In genomic region chr4:126102061-126102841, GRCm38 (mm10) we compare ENCODE assay signal across 8 mouse cellular contexts. TPM values are rescaled to one million over a fixed set of nuclear protein-coding genes. Genes with fewer than 3 reads are reported as not detected.
DNase-seq lines count a peak whose midpoint lies in the region; ATAC-seq lines count a peak whose summit lies in the region.

No protein-coding gene starts in this region.

- H3K27ac ChIP-seq in limb, embryonic 12.5 days = no peak overlapping the region
- H3K27ac ChIP-seq in midbrain, embryonic 13.5 days = peak overlapping the region; percentile 82; the same call in 1 of the 2 replicates

- ATAC-seq in limb, embryonic 12.5 days (ENCODE audit: insufficient number of reproducible peaks, insufficient read depth, low FRiP score, low TSS enrichment, low read depth) = no peak
- ATAC-seq in midbrain, embryonic 13.5 days = no peak

- H3K4me2 ChIP-seq in limb, embryonic 12.5 days = peak overlapping the region; percentile 96
- peak overlapping the region; percentile 98 for H3K4me2 ChIP-seq in midbrain, embryonic 13.5 days (replicated peaks)

- peaks cover 27% of the 10 kb centered on the region for H3K4me1 ChIP-seq in limb, embryonic 12.5 days (replicated peaks)
- peaks cover 56% of the 10 kb centered on the region for H3K4me1 ChIP-seq in midbrain, embryonic 13.5 days (replicated peaks)

- WGBS in limb, embryonic 12.5 days = 47% methylated on average over 7 of the region's 7 CpGs
- WGBS in midbrain, embryonic 13.5 days = 42% methylated on average over 7 of the region's 7 CpGs

- intact Hi-C loops in heart, postnatal 10 days (cut with DNase I) = no loop called here

- no peak overlapping the region for H3K4me3 ChIP-seq in limb, embryonic 12.5 days (replicated peaks)
- no peak overlapping the region for H3K4me3 ChIP-seq in midbrain, embryonic 13.5 days (replicated peaks)

- H3K36me3 ChIP-seq in limb, embryonic 12.5 days = peaks cover 16% of the 10 kb centered on the region; the same call in 1 of the 2 replicates
- H3K36me3 ChIP-seq in midbrain, embryonic 13.5 days = peaks cover 9% of the 10 kb centered on the region; the same call in 1 of the 2 replicates

- H3K27me3 ChIP-seq in limb, embryonic 12.5 days = 0 out of 2 replicates have a peak, but pooled peaks cover 3% of the 10 kb centered on the region
- no peaks in the 10 kb centered on the region for H3K27me3 ChIP-seq in midbrain, embryonic 13.5 days

- peak; percentile 28 for DNase-seq in adrenal gland, postnatal 14 days
- no peak for DNase-seq in adrenal gland, postnatal 10 days
- peak; percentile 77 for DNase-seq in 416B (ENCODE audit: low read depth)
- DNase-seq in embryo, embryonic 9.5 days (ENCODE audit: extremely low spot score) = peak; percentile 14
- DNase-seq in heart, postnatal 10 days = peak; percentile 43
- no peak for DNase-seq in thymus, postnatal 25 days

- no peaks in the 10 kb centered on the region for H3K9me3 ChIP-seq in limb, embryonic 12.5 days
- no peaks in the 10 kb centered on the region for H3K9me3 ChIP-seq in midbrain, embryonic 13.5 days

- H3K9ac ChIP-seq in limb, embryonic 12.5 days (replicated peaks) = no peak overlapping the region
- 0 out of 2 replicates have a peak overlapping the region, but pooled peaks have one; percentile 60 for H3K9ac ChIP-seq in midbrain, embryonic 13.5 days (replicated peaks)

RNA-seq across cellular contexts. Expression of gene Stk40, which starts 1.5 kb away (rescaled TPM):
- 39.2 and 48.2 TPM in 2 replicates for total RNA-seq in adrenal gland, postnatal 14 days (2021)
- total RNA-seq in adrenal gland, postnatal 10 days (2021) = 10 to 100 TPM; 48.4 to 53.0 TPM
- total RNA-seq in heart, postnatal 10 days (2021) = 10 to 100 TPM; 22.8 to 32.7 TPM
- 41.1 and 45.2 TPM in 2 replicates for polyA plus RNA-seq in limb, embryonic 12.5 days (2016; fragmentation: Nextera tagmentation; extraction: Ambion mirVana)
- 35.7 and 37.0 TPM in 2 replicates for polyA plus RNA-seq in midbrain, embryonic 13.5 days (2015; fragmentation: Nextera tagmentation; extraction: Ambion mirVana)

RNA-seq across cellular contexts. Expression of gene Lsm10, which starts 5.8 kb away (rescaled TPM):
- total RNA-seq in adrenal gland, postnatal 14 days (2021) = 17.9 and 20.6 TPM in 2 replicates
- total RNA-seq in adrenal gland, postnatal 10 days (2021) = 10 to 100 TPM; 18.2 to 23.2 TPM
- 10 to 100 TPM; 11.0 to 14.3 TPM for total RNA-seq in heart, postnatal 10 days (2021)
- 43.2 and 44.3 TPM in 2 replicates for polyA plus RNA-seq in limb, embryonic 12.5 days (2016; fragmentation: Nextera tagmentation; extraction: Ambion mirVana)
- polyA plus RNA-seq in midbrain, embryonic 13.5 days (2015; fragmentation: Nextera tagmentation; extraction: Ambion mirVana) = 45.9 and 52.1 TPM in 2 replicates

RNA-seq across cellular contexts. Expression of gene Oscp1, which starts 43.9 kb away (rescaled TPM):
- total RNA-seq in adrenal gland, postnatal 14 days (2021) = 5.2 and 5.8 TPM in 2 replicates
- total RNA-seq in adrenal gland, postnatal 10 days (2021) = 10 to 100 TPM in 1 of 2 experiments, 1 to 10 TPM in 1; 8.2 to 11.2 TPM
- 1 to 10 TPM; 3.5 to 4.1 TPM for total RNA-seq in heart, postnatal 10 days (2021)
- 18.2 and 19.0 TPM in 2 replicates for polyA plus RNA-seq in limb, embryonic 12.5 days (2016; fragmentation: Nextera tagmentation; extraction: Ambion mirVana)
- polyA plus RNA-seq in midbrain, embryonic 13.5 days (2015; fragmentation: Nextera tagmentation; extraction: Ambion mirVana) = 35.5 and 36.2 TPM in 2 replicates

RNA-seq across cellular contexts. Expression of gene Eva1b, which starts 45.3 kb away (rescaled TPM):
- 27.6 and 32.3 TPM in 2 replicates for total RNA-seq in adrenal gland, postnatal 14 days (2021)
- 10 to 100 TPM; 36.3 to 41.2 TPM for total RNA-seq in adrenal gland, postnatal 10 days (2021)
- 10 to 100 TPM; 36.3 to 37.0 TPM for total RNA-seq in heart, postnatal 10 days (2021)
- 65.6 and 67.5 TPM in 2 replicates for polyA plus RNA-seq in limb, embryonic 12.5 days (2016; fragmentation: Nextera tagmentation; extraction: Ambion mirVana)
- 10.3 and 12.9 TPM in 2 replicates for polyA plus RNA-seq in midbrain, embryonic 13.5 days (2015; fragmentation: Nextera tagmentation; extraction: Ambion mirVana)

RNA-seq across cellular contexts. Expression of gene Mrps15, which starts 55.5 kb away (rescaled TPM):
- total RNA-seq in adrenal gland, postnatal 14 days (2021) = 77.6 and 79.9 TPM in 2 replicates
- 10 to 100 TPM; 72.3 to 78.8 TPM for total RNA-seq in adrenal gland, postnatal 10 days (2021)
- total RNA-seq in heart, postnatal 10 days (2021) = 10 to 100 TPM; 64.2 to 64.3 TPM
- 153 and 162 TPM in 2 replicates for polyA plus RNA-seq in limb, embryonic 12.5 days (2016; fragmentation: Nextera tagmentation; extraction: Ambion mirVana)
- polyA plus RNA-seq in midbrain, embryonic 13.5 days (2015; fragmentation: Nextera tagmentation; extraction: Ambion mirVana) = 122 and 130 TPM in 2 replicates

Comparison
In these comparisons a context has a peak if more than half of its experiments do, and no peak if none do; other contexts are left out.
1. DNase-seq: peak in adrenal gland, postnatal 14 days (single experiment), 416B (single experiment), embryo, embryonic 9.5 days (single experiment) and heart, postnatal 10 days (2 of 2); none in adrenal gland, postnatal 10 days (single experiment) and thymus, postnatal 25 days (single experiment).